Mouse (Mus musculus) CH12.LX (cell line): ENCODE data around the gene Gm45623.

Experiments
- BHLHE40 ChIP-seq: IDR thresholded peaks from 2 replicates; pipeline ENCODE4 v1.6.1; 2011; ENCODE audit warnings: mild to moderate bottlenecking, low read depth, low read length, improper control_type of control experiment
- CTCF ChIP-seq, 2 experiments: IDR thresholded peaks in 1 of 2; conservative IDR thresholded peaks in 1 of 2; 2 replicates each; pipeline ENCODE4 v1.5.1; 2011 to 2012; ENCODE audit warnings: low read depth in 2 of 2, low read length in 2 of 2, improper control_type of control experiment in 1 of 2, inconsistent platforms in 1 of 2, mild to moderate bottlenecking in 1 of 2, moderate library complexity in 1 of 2
- EP300 ChIP-seq: IDR thresholded peaks from 2 replicates; pipeline ENCODE4 v1.6.1; 2011; ENCODE audit warnings: low read length, improper control_type of control experiment
- HCFC1 ChIP-seq: IDR thresholded peaks from 2 replicates; pipeline ENCODE4 v1.6.1; 2012; ENCODE audit warnings: low read depth, mild to moderate bottlenecking, inconsistent platforms, low read length, improper control_type of control experiment
- MAX ChIP-seq: IDR thresholded peaks from 2 replicates; pipeline ENCODE4 v1.6.1; 2011; ENCODE audit warnings: low read length, improper control_type of control experiment
- NELFE ChIP-seq: IDR thresholded peaks from 2 replicates; pipeline ENCODE4 v1.6.1; 2011; ENCODE audit warnings: low read depth, low read length, improper control_type of control experiment
- POLR2A ChIP-seq: IDR thresholded peaks from 2 replicates; pipeline ENCODE4 v1.6.1; 2011; ENCODE audit warnings: low read depth, mild to moderate bottlenecking, improper control_type of control experiment, low read length
- RAD21 ChIP-seq: IDR thresholded peaks from 2 replicates; pipeline ENCODE4 v1.6.1; 2011; ENCODE audit warnings: low read depth, mild to moderate bottlenecking, low read length, improper control_type of control experiment, moderate library complexity
- ZC3H11A ChIP-seq: IDR thresholded peaks from 2 replicates; pipeline ENCODE4 v1.6.1; 2012; ENCODE audit warnings: low read depth, mild to moderate bottlenecking, inconsistent platforms, low read length, improper control_type of control experiment

DNA sequence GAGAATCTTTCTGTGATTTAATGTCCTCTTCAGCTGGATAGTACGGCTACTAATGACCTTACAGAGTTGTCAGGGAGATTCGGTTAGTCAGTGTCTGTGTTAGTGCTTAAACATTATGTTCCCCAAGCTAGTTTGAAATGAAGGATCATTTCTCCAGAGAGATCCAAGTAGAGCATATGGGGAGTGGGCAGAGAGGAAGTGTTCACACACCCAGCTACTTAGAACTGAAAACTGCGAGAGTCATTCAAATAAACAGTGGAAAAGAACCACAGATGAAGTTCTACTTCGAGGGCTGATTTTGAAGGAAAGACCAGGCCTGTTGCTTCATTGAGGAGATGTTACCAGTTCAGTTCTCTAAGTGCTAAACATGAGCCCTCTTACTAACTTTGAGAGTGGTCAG is 27.1 kb downstream of the Gm45623 start:
- TF ChIP-seq RAD21 (no peak), POLR2A (no peak), ZC3H11A (no peak), HCFC1 (no peak), BHLHE40 (no peak), EP300 (no peak), MAX (no peak), NELFE (no peak), CTCF (conservative IDR thresholded peaks at IDR 0.05 in 1 of 2, IDR thresholded peaks at IDR 0.05 in 1 of 2; ENCODE audit: low read depth in 2 of 2, low read length in 2 of 2) (no peak)
